Mouse (Mus musculus): ENCODE data around the gene Morn5. TPM values are rescaled to one million over a fixed set of nuclear protein-coding genes. Genes with fewer than 3 reads are reported as not detected.

The Morn5 gene
- polyA plus RNA-seq, 1 experiment: not detected

GRCm38 (mm10) chr2:36089190-36089589 is 39.9 kb downstream of the Morn5 start:
- no peaks in the 10 kb centered on the region for H3K9me3 ChIP-seq
- H3K4me1 ChIP-seq: peaks cover 39% of the 10 kb centered on the region
- H3K36me3 ChIP-seq (replicated peaks; ENCODE audit: low read length): no peaks in the 10 kb centered on the region
- H3K27me3 ChIP-seq (replicated peaks): peaks cover 99% of the 10 kb centered on the region
- no peak overlapping the region for H3K4me3 ChIP-seq (replicated peaks)
- TF ChIP-seq GATA1 (IDR thresholded peaks at IDR 0.05; ENCODE audit: borderline replicate concordance, low read length) (no peak), FLI1 (IDR thresholded peaks at IDR 0.05; ENCODE audit: low read length) (no peak)

GRCm38 (mm10) chr2:36090853-36091741 is 41.8 kb downstream of the Morn5 start:
- H3K9me3 ChIP-seq: no peaks in the 10 kb centered on the region
- peaks cover 46% of the 10 kb centered on the region for H3K4me1 ChIP-seq
- peaks cover 99% of the 10 kb centered on the region for H3K27me3 ChIP-seq (replicated peaks)
- H3K36me3 ChIP-seq (replicated peaks; ENCODE audit: low read length): no peaks in the 10 kb centered on the region
- no peak for TF ChIP-seq GATA1 (IDR thresholded peaks at IDR 0.05; ENCODE audit: borderline replicate concordance, low read length)
- no peak for TF ChIP-seq FLI1 (IDR thresholded peaks at IDR 0.05; ENCODE audit: low read length)
- peak overlapping the region; percentile 92 for H3K4me3 ChIP-seq (replicated peaks)

GRCm38 (mm10) chr2:36092748-36093147 is 43.5 kb downstream of the Morn5 start:
- no peak for TF ChIP-seq FLI1 (IDR thresholded peaks at IDR 0.05; ENCODE audit: low read length)
- no peak for TF ChIP-seq GATA1 (IDR thresholded peaks at IDR 0.05; ENCODE audit: borderline replicate concordance, low read length)
- Histone ChIP-seq H3K36me3 (replicated peaks; ENCODE audit: low read length) (no peaks in the 10 kb centered on the region), H3K4me1 (peaks cover 54% of the 10 kb centered on the region), H3K9me3 (no peaks in the 10 kb centered on the region), H3K4me3 (replicated peaks) (peak overlapping the region; percentile 44), H3K27me3 (replicated peaks) (peaks cover 99% of the 10 kb centered on the region)

- peaks cover 100% of the 10 kb centered on the region for H3K27me3 ChIP-seq (replicated peaks)
These were observed 44.0 kb downstream of the Morn5 start for GRCm38 (mm10) chr2:36093301-36093700.

GRCm38 (mm10) chr2:36093914-36094475 is 44.7 kb downstream of the Morn5 start:
- H3K9me3 ChIP-seq: no peaks in the 10 kb centered on the region
- peaks cover 100% of the 10 kb centered on the region for H3K27me3 ChIP-seq (replicated peaks)
- H3K4me3 ChIP-seq (replicated peaks): peak overlapping the region; percentile 51
- H3K4me1 ChIP-seq: peaks cover 54% of the 10 kb centered on the region
- H3K36me3 ChIP-seq (replicated peaks; ENCODE audit: low read length): no peaks in the 10 kb centered on the region
- TF ChIP-seq FLI1 (IDR thresholded peaks at IDR 0.05; ENCODE audit: low read length) (no peak), GATA1 (IDR thresholded peaks at IDR 0.05; ENCODE audit: borderline replicate concordance, low read length) (no peak)

More at GRCm38 (mm10) chr2:36093301-36093700, 44.0 kb downstream of the Morn5 start:
- Histone ChIP-seq H3K36me3 (replicated peaks; ENCODE audit: low read length) (no peaks in the 10 kb centered on the region), H3K9me3 (no peaks in the 10 kb centered on the region), H3K4me1 (peaks cover 54% of the 10 kb centered on the region), H3K4me3 (replicated peaks) (no peak overlapping the region)
- TF ChIP-seq FLI1 (IDR thresholded peaks at IDR 0.05; ENCODE audit: low read length) (no peak), GATA1 (IDR thresholded peaks at IDR 0.05; ENCODE audit: borderline replicate concordance, low read length) (no peak)

GRCm38 (mm10) chr2:36097129-36097815 is 48.0 kb downstream of the Morn5 start:
- H3K9me3 ChIP-seq: no peaks in the 10 kb centered on the region
- H3K27me3 ChIP-seq (replicated peaks): peaks cover 100% of the 10 kb centered on the region
- H3K4me3 ChIP-seq (replicated peaks): no peak overlapping the region
- H3K4me1 ChIP-seq: peaks cover 39% of the 10 kb centered on the region
- H3K36me3 ChIP-seq (replicated peaks; ENCODE audit: low read length): no peaks in the 10 kb centered on the region
- TF ChIP-seq FLI1 (IDR thresholded peaks at IDR 0.05; ENCODE audit: low read length): no peak

- H3K36me3 ChIP-seq (replicated peaks; ENCODE audit: low read length): no peaks in the 10 kb centered on the region
- peaks cover 100% of the 10 kb centered on the region for H3K27me3 ChIP-seq (replicated peaks)
- TF ChIP-seq GATA1 (IDR thresholded peaks at IDR 0.05; ENCODE audit: borderline replicate concordance, low read length) (no peak), FLI1 (IDR thresholded peaks at IDR 0.05; ENCODE audit: low read length) (no peak)
- H3K9me3 ChIP-seq: no peaks in the 10 kb centered on the region
- H3K4me3 ChIP-seq (replicated peaks): no peak overlapping the region
- H3K4me1 ChIP-seq: peaks cover 41% of the 10 kb centered on the region
These were observed 48.8 kb downstream of the Morn5 start for GRCm38 (mm10) chr2:36098021-36098420.

GRCm38 (mm10) chr2:36099739-36100138 is 50.5 kb downstream of the Morn5 start:
- TF ChIP-seq GATA1 (IDR thresholded peaks at IDR 0.05; ENCODE audit: borderline replicate concordance, low read length) (no peak), FLI1 (IDR thresholded peaks at IDR 0.05; ENCODE audit: low read length) (no peak)
- no peaks in the 10 kb centered on the region for H3K36me3 ChIP-seq (replicated peaks; ENCODE audit: low read length)
- peaks cover 44% of the 10 kb centered on the region for H3K4me1 ChIP-seq
- peaks cover 100% of the 10 kb centered on the region for H3K27me3 ChIP-seq (replicated peaks)
- no peak overlapping the region for H3K4me3 ChIP-seq (replicated peaks)
- no peaks in the 10 kb centered on the region for H3K9me3 ChIP-seq

DNA sequence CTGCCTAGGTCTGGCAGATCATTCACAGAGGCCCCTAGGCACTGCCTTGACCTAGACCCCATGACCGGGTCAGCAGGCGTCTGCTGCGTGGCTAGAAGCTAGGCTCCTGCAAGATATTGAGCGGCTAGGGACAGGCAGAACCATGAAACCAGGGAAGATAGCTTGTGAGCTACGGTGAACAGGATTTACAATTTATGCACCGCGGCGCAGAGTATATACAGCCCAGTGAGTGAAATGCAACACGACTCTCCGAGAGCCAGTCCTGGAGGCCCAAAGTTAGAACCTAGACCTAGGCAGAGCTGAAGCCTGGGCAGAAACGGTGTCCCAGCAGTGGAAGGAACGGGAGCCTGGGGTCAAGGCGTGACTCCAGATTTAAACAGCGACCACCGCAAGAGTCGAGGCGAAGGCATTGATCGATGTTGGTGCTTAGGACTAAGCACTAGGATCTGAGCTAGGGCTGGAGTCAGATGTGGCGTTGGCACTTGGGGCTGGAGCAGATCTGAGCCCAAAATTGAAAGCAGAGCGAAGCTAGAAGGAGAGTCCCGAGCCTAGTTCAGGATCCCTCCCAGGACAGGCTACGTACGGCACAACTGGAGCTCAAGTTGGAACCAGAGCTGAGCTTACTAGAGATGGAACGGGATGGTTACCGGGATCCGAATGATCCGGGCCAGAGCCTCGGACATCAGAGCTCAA is 52.8 kb downstream of the Morn5 start:
- Histone ChIP-seq H3K4me3 (replicated peaks) (peak overlapping the region; percentile 87), H3K4me1 (peaks cover 50% of the 10 kb centered on the region), H3K9me3 (no peaks in the 10 kb centered on the region), H3K27me3 (replicated peaks) (peaks cover 100% of the 10 kb centered on the region), H3K36me3 (replicated peaks; ENCODE audit: low read length) (no peaks in the 10 kb centered on the region)
- TF ChIP-seq FLI1 (IDR thresholded peaks at IDR 0.05; ENCODE audit: low read length) (no peak), GATA1 (IDR thresholded peaks at IDR 0.05; ENCODE audit: borderline replicate concordance, low read length) (no peak)

Measured in megakaryocyte, embryonic 14.5 days (primary cell).